In genomic region chr10:122680387-122681084, GRCm38 (mm10) we compare ENCODE assay signal across 8 mouse cellular contexts. TPM values are rescaled to one million over a fixed set of nuclear protein-coding genes. Genes with fewer than 3 reads are reported as not detected.
A peak's percentile ranks its signal among the peaks of the same experiment; 100 is the strongest.
DNase-seq lines count a peak whose midpoint lies in the region; ATAC-seq and TF ChIP-seq lines count a peak whose summit lies in the region.

No protein-coding gene starts in this region.

- H3K36me3 ChIP-seq in forebrain, postnatal 0 days (ENCODE audit: insufficient read depth), result no peaks in the 10 kb centered on the region
- no peaks in the 10 kb centered on the region for H3K36me3 ChIP-seq in hindbrain, embryonic 14.5 days (replicated peaks; ENCODE audit: control insufficient read depth, insufficient read depth)
- no peaks in the 10 kb centered on the region for H3K36me3 ChIP-seq in lung, embryonic 14.5 days (ENCODE audit: insufficient read depth)

- DNase-seq in CD8-positive naive resting alpha-beta T cell, adult 2 months (ENCODE audit: low read depth in 2 of 2, low spot score in 2 of 2), result peak; percentile 50 to 56
- DNase-seq in cerebellum, adult 11-12 months, result peak; percentile 80
- peak; percentile 63 for DNase-seq in forebrain, postnatal 0 days
- DNase-seq in hindbrain, embryonic 14.5 days (ENCODE audit: low spot score), result peak; percentile 44
- DNase-seq in layer of hippocampus, adult 9-11 months, result peak; percentile 54
- DNase-seq in lung, embryonic 14.5 days, result peak; percentile 31
- DNase-seq in gastrocnemius, postnatal 14 days, result no peak

- peak overlapping the region; percentile 80 for H3K9ac ChIP-seq in forebrain, postnatal 0 days
- peak overlapping the region; percentile 83 for H3K9ac ChIP-seq in hindbrain, embryonic 14.5 days
- no peak overlapping the region for H3K9ac ChIP-seq in lung, embryonic 14.5 days

- intact Hi-C loops in gastrocnemius, postnatal 14 days (cut with DNase I; ENCODE audit: low total_unique reads), result no loop called here

- 3% methylated on average over 19 of the region's 19 CpGs for WGBS in forebrain, postnatal 0 days
- under 1% methylated on average over 18 of the region's 19 CpGs for WGBS in hindbrain, embryonic 14.5 days
- 6% methylated on average over 19 of the region's 19 CpGs for WGBS in lung, embryonic 14.5 days
- 8% methylated on average over 19 of the region's 19 CpGs for WGBS in olfactory bulb, adult 2 months

- no peaks in the 10 kb centered on the region for H3K9me3 ChIP-seq in forebrain, postnatal 0 days (ENCODE audit: low read length)
- no peaks in the 10 kb centered on the region for H3K9me3 ChIP-seq in hindbrain, embryonic 14.5 days (ENCODE audit: control insufficient read depth, low read length)
- H3K9me3 ChIP-seq in lung, embryonic 14.5 days (ENCODE audit: low read depth, low read length), result no peaks in the 10 kb centered on the region

- TF ChIP-seq CTCF in forebrain, postnatal 0 days (IDR thresholded peaks at IDR 0.05; ENCODE audit: low read depth), result no peak
- no peak for TF ChIP-seq CTCF in lung, embryonic 14.5 days (IDR thresholded peaks at IDR 0.05; ENCODE audit: low read depth)
- no peak for TF ChIP-seq CTCF in olfactory bulb, adult 2 months (IDR thresholded peaks at IDR 0.05; ENCODE audit: insufficient read depth, low read depth, low read length)

- 0 out of 2 replicates have a peak overlapping the region, but pooled peaks have one; percentile 24 for H3K27ac ChIP-seq in forebrain, postnatal 0 days (ENCODE audit: low read depth, low read length)
- peak overlapping the region; percentile 89 for H3K27ac ChIP-seq in hindbrain, embryonic 14.5 days
- no peak overlapping the region for H3K27ac ChIP-seq in lung, embryonic 14.5 days (ENCODE audit: low read depth)
- no peak overlapping the region; the same call in 1 of the 2 replicates for H3K27ac ChIP-seq in olfactory bulb, adult 2 months (ENCODE audit: insufficient read depth, low read depth, low read length)

- no peak for TF ChIP-seq POLR2A in olfactory bulb, adult 2 months (IDR thresholded peaks at IDR 0.05; ENCODE audit: insufficient read depth, low read depth, low read length)

- 0 out of 2 replicates have a peak, but pooled peaks cover 11% of the 10 kb centered on the region for H3K4me1 ChIP-seq in forebrain, postnatal 0 days (ENCODE audit: insufficient read depth)
- 0 out of 2 replicates have a peak, but pooled peaks cover 9% of the 10 kb centered on the region for H3K4me1 ChIP-seq in hindbrain, embryonic 14.5 days (replicated peaks; ENCODE audit: control insufficient read depth, insufficient read depth, low read length)
- H3K4me1 ChIP-seq in lung, embryonic 14.5 days (ENCODE audit: insufficient read depth), result 0 out of 2 replicates have a peak, but pooled peaks cover 2% of the 10 kb centered on the region
- peaks cover 6% of the 10 kb centered on the region for H3K4me1 ChIP-seq in olfactory bulb, adult 2 months (ENCODE audit: control insufficient read depth, insufficient read depth, low read length)

- peak overlapping the region; percentile 96 for H3K4me2 ChIP-seq in forebrain, postnatal 0 days (ENCODE audit: low read depth)
- H3K4me2 ChIP-seq in hindbrain, embryonic 14.5 days (replicated peaks), result peak overlapping the region; percentile 98
- peak overlapping the region; percentile 95 for H3K4me2 ChIP-seq in lung, embryonic 14.5 days

- peak overlapping the region; percentile 84 for H3K4me3 ChIP-seq in forebrain, postnatal 0 days (ENCODE audit: low read depth, low read length)
- peak overlapping the region; percentile 68 for H3K4me3 ChIP-seq in hindbrain, embryonic 14.5 days (replicated peaks; ENCODE audit: low read length)
- H3K4me3 ChIP-seq in lung, embryonic 14.5 days (ENCODE audit: low read depth, low read length), result peak overlapping the region; percentile 75
- peak overlapping the region; percentile 39 for H3K4me3 ChIP-seq in olfactory bulb, adult 2 months (ENCODE audit: insufficient read depth, low read depth, low read length)

- no peaks in the 10 kb centered on the region; the same call in 1 of the 2 replicates for H3K27me3 ChIP-seq in forebrain, postnatal 0 days (ENCODE audit: insufficient read depth, low read length)
- no peaks in the 10 kb centered on the region for H3K27me3 ChIP-seq in hindbrain, embryonic 14.5 days (ENCODE audit: control insufficient read depth, insufficient read depth, low read length)
- peaks cover 22% of the 10 kb centered on the region; the same call in 1 of the 2 replicates for H3K27me3 ChIP-seq in lung, embryonic 14.5 days (ENCODE audit: insufficient read depth, low read length)

- peak; percentile 48 for ATAC-seq in forebrain, postnatal 0 days
- ATAC-seq in hindbrain, embryonic 14.5 days (ENCODE audit: low FRiP score), result peak; percentile 41; the same call in 1 of the 2 replicates
- ATAC-seq in lung, embryonic 14.5 days (ENCODE audit: insufficient read depth), result no peak

RNA-seq across cellular contexts. Expression of gene Ppm1h, which starts 2.0 kb away (rescaled TPM):
- 28.9 and 31.7 TPM in 2 replicates for total RNA-seq in forebrain, postnatal 0 days (2014; rRNA removed)
- polyA plus RNA-seq in forebrain, postnatal 0 days (2015; fragmentation: Nextera tagmentation; extraction: Ambion mirVana), result 21.0 and 31.1 TPM in 2 replicates
- polyA plus RNA-seq in hindbrain, embryonic 14.5 days (2014; fragmentation: Nextera tagmentation; extraction: Ambion mirVana), result 30.4 and 34.3 TPM in 2 replicates
- polyA plus RNA-seq in lung, embryonic 14.5 days (2014; fragmentation: Nextera tagmentation; extraction: Ambion mirVana), result 6.1 and 7.1 TPM in 2 replicates
- polyA plus RNA-seq in olfactory bulb, adult 2 months (2012; ENCODE audit: insufficient read depth, insufficient read length, low replicate concordance, missing spikeins), result 422 TPM in 1 of 2 replicates, not detected in the other
- 1 to 10 TPM; 1.9 to 3.3 TPM for total RNA-seq in gastrocnemius, postnatal 14 days (2021)

Comparison
In these comparisons a context has a peak if more than half of its experiments do, and no peak if none do; other contexts are left out.
1. H3K27ac ChIP-seq: peak in forebrain, postnatal 0 days (single experiment) and hindbrain, embryonic 14.5 days (single experiment); none in lung, embryonic 14.5 days (single experiment) and olfactory bulb, adult 2 months (single experiment).
2. Peak in every context shown above with its lines, with median percentiles within 50 percentile points of each other: H3K4me2 ChIP-seq and H3K4me3 ChIP-seq.